Mouse (Mus musculus): Measurements from ENCODE around the gene Rnf113a2. TPM values are rescaled to one million over a fixed set of nuclear protein-coding genes. Genes with fewer than 3 reads are reported as not detected.

Rnf113a2 gene
- polyA plus RNA-seq, 1 experiment from 2014 or later = 21.0 TPM

GRCm38 (mm10) chr12:84459845-84460244 is 42.8 kb downstream of the Rnf113a2 start:
- Histone ChIP-seq H3K9me3 (no peaks in the 10 kb centered on the region), H3K36me3 (peaks cover 52% of the 10 kb centered on the region), H3K4me3 (no peak overlapping the region), H3K9ac (no peak overlapping the region), H3K27me3 (no peaks in the 10 kb centered on the region), H3K4me1 (replicated peaks) (no peaks in the 10 kb centered on the region), H3K4me2 (no peak overlapping the region), H3K27ac (replicated peaks) (no peak overlapping the region)
- no peak for ATAC-seq (ENCODE audit: low FRiP score, low read depth)
- WGBS = 70% methylated on average over 1 of the region's 1 CpGs

GRCm38 (mm10) chr12:84461416-84461815 is 44.4 kb downstream of the Rnf113a2 start:
- Histone ChIP-seq H3K9ac (no peak overlapping the region), H3K27me3 (no peaks in the 10 kb centered on the region), H3K4me2 (no peak overlapping the region), H3K4me1 (replicated peaks) (no peaks in the 10 kb centered on the region), H3K9me3 (no peaks in the 10 kb centered on the region), H3K36me3 (peaks cover 53% of the 10 kb centered on the region), H3K4me3 (no peak overlapping the region), H3K27ac (replicated peaks) (no peak overlapping the region)
- ATAC-seq (ENCODE audit: low FRiP score, low read depth) = no peak
- 93% methylated on average over 5 of the region's 5 CpGs for WGBS

GRCm38 (mm10) chr12:84462856-84463255 is 45.9 kb downstream of the Rnf113a2 start:
- no peak for ATAC-seq (ENCODE audit: low FRiP score, low read depth)
- H3K36me3 ChIP-seq = peaks cover 46% of the 10 kb centered on the region
- no peak overlapping the region for H3K9ac ChIP-seq
- no peak overlapping the region for H3K27ac ChIP-seq (replicated peaks)
- 86% methylated on average over 3 of the region's 3 CpGs for WGBS
- H3K27me3 ChIP-seq = no peaks in the 10 kb centered on the region
- no peaks in the 10 kb centered on the region for H3K4me1 ChIP-seq (replicated peaks)
- no peak overlapping the region for H3K4me2 ChIP-seq
- no peaks in the 10 kb centered on the region for H3K9me3 ChIP-seq
- H3K4me3 ChIP-seq = no peak overlapping the region

Other genes with a start within 250 kb of the Rnf113a2 start
- 4.5 and 4.9 TPM in 2 replicates for gene Elmsan1, start 198.3 kb upstream of the Rnf113a2 start, polyA plus RNA-seq (2015; fragmentation: Nextera tagmentation; extraction: Ambion mirVana)
- 13.6 and 16.2 TPM in 2 replicates for gene Ptgr2, start 132.0 kb upstream of the Rnf113a2 start, polyA plus RNA-seq (2015; fragmentation: Nextera tagmentation; extraction: Ambion mirVana)
- 63.3 and 66.8 TPM in 2 replicates for gene Zfp410, start 100.3 kb upstream of the Rnf113a2 start, polyA plus RNA-seq (2015; fragmentation: Nextera tagmentation; extraction: Ambion mirVana)
- 45.4 and 45.5 TPM in 2 replicates for gene Coq6, start 55.5 kb upstream of the Rnf113a2 start, polyA plus RNA-seq (2015; fragmentation: Nextera tagmentation; extraction: Ambion mirVana)
- gene Fam161b, start 55.4 kb upstream of the Rnf113a2 start, polyA plus RNA-seq (2015; fragmentation: Nextera tagmentation; extraction: Ambion mirVana) = 17.2 and 17.8 TPM in 2 replicates
- 12.0 and 12.7 TPM in 2 replicates for gene Entpd5, start 8.2 kb upstream of the Rnf113a2 start, polyA plus RNA-seq (2015; fragmentation: Nextera tagmentation; extraction: Ambion mirVana)
- gene Bbof1, start 8.1 kb upstream of the Rnf113a2 start, polyA plus RNA-seq (2015; fragmentation: Nextera tagmentation; extraction: Ambion mirVana) = 5.0 and 5.1 TPM in 2 replicates
- 31.0 and 31.2 TPM in 2 replicates for gene Aldh6a1, start 33.8 kb downstream of the Rnf113a2 start, polyA plus RNA-seq (2015; fragmentation: Nextera tagmentation; extraction: Ambion mirVana)
- 31.2 and 32.6 TPM in 2 replicates for gene Lin52, start 34.2 kb downstream of the Rnf113a2 start, polyA plus RNA-seq (2015; fragmentation: Nextera tagmentation; extraction: Ambion mirVana)
- gene Vsx2, start 152.6 kb downstream of the Rnf113a2 start, polyA plus RNA-seq (2015; fragmentation: Nextera tagmentation; extraction: Ambion mirVana) = 3.6 TPM in 2 replicates
- gene Abcd4, start 200.2 kb downstream of the Rnf113a2 start, polyA plus RNA-seq (2015; fragmentation: Nextera tagmentation; extraction: Ambion mirVana) = 13.8 and 15.4 TPM in 2 replicates
- 0.05 TPM in 1 of 2 replicates, not detected in the other for gene Vrtn, start 223.8 kb downstream of the Rnf113a2 start, polyA plus RNA-seq (2015; fragmentation: Nextera tagmentation; extraction: Ambion mirVana)